Mouse (Mus musculus): ENCODE data around the gene Mpc2. TPM values are rescaled to one million over a fixed set of nuclear protein-coding genes. Genes with fewer than 3 reads are reported as not detected.

Mpc2 gene
- 100 to 1,000 TPM; 113 to 131 TPM for total RNA-seq (2021)
- long read RNA-seq, experiment 1, transcript Mpc2-201 (5 exons, 1,025 nt), result major isoform, 73 of 77 reads
- long read RNA-seq, experiment 1, partial matches to known transcripts, result 1 of 77 reads
- long read RNA-seq, experiment 1, other reads (novel, unspliced or antisense), result 3 of 77 reads
- long read RNA-seq, experiment 2, transcript Mpc2-201 (5 exons, 1,025 nt), result major isoform, 45 of 50 reads
- long read RNA-seq, experiment 2, partial matches to known transcripts, result 2 of 50 reads
- long read RNA-seq, experiment 2, other reads (novel, unspliced or antisense), result 3 of 50 reads

GRCm38 (mm10) chr1:165460360-165460800 lies at the start of gene Mpc2, which contains the start of gene Dcaf6:
Mpc2 (plus strand) TSS chr1:165460637.
Dcaf6 (minus strand) TSS chr1:165460475.
- intact Hi-C loops (cut with DNase I), result loop anchor here (2.0 to 10.0 kb wide), 2 partner anchors 174 to 544 kb away; partner anchors contain the start of genes Mpzl1 and Pou2f1
- Histone ChIP-seq H3K4me3 (peak within 1 kb of the TSS; percentile 93), H3K27ac (peak within 1 kb of the TSS; percentile 99)
- peak; percentile 100 for DNase-seq (ENCODE audit: extremely low spot score in 1 of 2, low spot score in 2 of 2)
- peak; percentile 3 for TF ChIP-seq CTCF (IDR thresholded peaks at IDR 0.05)

GRCm38 (mm10) chr1:165421357-165421915 lies 39.0 kb upstream of the Mpc2 start:
- DNase-seq (ENCODE audit: extremely low spot score in 1 of 2, low spot score in 2 of 2), result no peak
- no peak for TF ChIP-seq CTCF (IDR thresholded peaks at IDR 0.05)
- intact Hi-C loops (cut with DNase I), result no loop called here
- Histone ChIP-seq H3K4me3 (no peak overlapping the region), H3K27ac (no peak overlapping the region)

GRCm38 (mm10) chr1:165426254-165426653 lies 34.2 kb upstream of the Mpc2 start:
- Histone ChIP-seq H3K4me3 (no peak overlapping the region), H3K27ac (no peak overlapping the region)
- no peak for TF ChIP-seq CTCF (IDR thresholded peaks at IDR 0.05)
- DNase-seq (ENCODE audit: extremely low spot score in 1 of 2, low spot score in 2 of 2), result no peak
- intact Hi-C loops (cut with DNase I), result no loop called here

- DNase-seq (ENCODE audit: extremely low spot score in 1 of 2, low spot score in 2 of 2), result no peak
- intact Hi-C loops (cut with DNase I), result no loop called here
- Histone ChIP-seq H3K4me3 (no peak overlapping the region), H3K27ac (no peak overlapping the region)
- no peak for TF ChIP-seq CTCF (IDR thresholded peaks at IDR 0.05)
Measured at GRCm38 (mm10) chr1:165432883-165433282, 27.6 kb upstream of the Mpc2 start.

GRCm38 (mm10) chr1:165438289-165439021 lies 22.0 kb upstream of the Mpc2 start:
- TF ChIP-seq CTCF (IDR thresholded peaks at IDR 0.05), result no peak
- intact Hi-C loops (cut with DNase I), result no loop called here
- DNase-seq (ENCODE audit: extremely low spot score in 1 of 2, low spot score in 2 of 2), result no peak

GRCm38 (mm10) chr1:165440788-165441187 lies 19.6 kb upstream of the Mpc2 start:
- Histone ChIP-seq H3K27ac (no peak overlapping the region), H3K4me3 (no peak overlapping the region)
- intact Hi-C loops (cut with DNase I), result no loop called here
- no peak for TF ChIP-seq CTCF (IDR thresholded peaks at IDR 0.05)
- DNase-seq (ENCODE audit: extremely low spot score in 1 of 2, low spot score in 2 of 2), result peak in 1 of 2 experiments; percentile 14

More at GRCm38 (mm10) chr1:165438289-165439021, 22.0 kb upstream of the Mpc2 start:
- H3K27ac ChIP-seq, result no peak overlapping the region
- H3K4me3 ChIP-seq, result no peak overlapping the region

- intact Hi-C loops (cut with DNase I), result no loop called here
- Histone ChIP-seq H3K4me3 (no peak overlapping the region), H3K27ac (no peak overlapping the region)
- no peak for TF ChIP-seq CTCF (IDR thresholded peaks at IDR 0.05)
- DNase-seq (ENCODE audit: extremely low spot score in 1 of 2, low spot score in 2 of 2), result no peak
Measured at GRCm38 (mm10) chr1:165441201-165441600, 19.2 kb upstream of the Mpc2 start.

- no peak for DNase-seq (ENCODE audit: extremely low spot score in 1 of 2, low spot score in 2 of 2)
- intact Hi-C loops (cut with DNase I), result no loop called here
- Histone ChIP-seq H3K4me3 (no peak overlapping the region), H3K27ac (no peak overlapping the region)
- TF ChIP-seq CTCF (IDR thresholded peaks at IDR 0.05), result no peak
Measured at GRCm38 (mm10) chr1:165441719-165442118, 18.7 kb upstream of the Mpc2 start.

GRCm38 (mm10) chr1:165459041-165459502 lies 1.4 kb upstream of the Mpc2 start:
- intact Hi-C loops (cut with DNase I), result loop anchor here (1.0 to 2.0 kb wide), 2 partner anchors 70 to 222 kb away; no protein-coding TSS in a partner anchor
- no peak for TF ChIP-seq CTCF (IDR thresholded peaks at IDR 0.05)
- H3K4me3 ChIP-seq, result peak overlapping the region; percentile 93
- H3K27ac ChIP-seq, result peak overlapping the region; percentile 99
- no peak for DNase-seq (ENCODE audit: extremely low spot score in 1 of 2, low spot score in 2 of 2)

- intact Hi-C loops (cut with DNase I), result loop anchor here (1.0 to 10.0 kb wide), 4 partner anchors 71 to 545 kb away; partner anchors contain the start of genes Mpzl1 and Pou2f1
- Histone ChIP-seq H3K4me3 (peak overlapping the region; percentile 93), H3K27ac (peak overlapping the region; percentile 99)
- TF ChIP-seq CTCF (IDR thresholded peaks at IDR 0.05), result no peak
- DNase-seq (ENCODE audit: extremely low spot score in 1 of 2, low spot score in 2 of 2), result peak; percentile 49 to 53
Measured at GRCm38 (mm10) chr1:165459503-165460181, 795 bp upstream of the Mpc2 start.

GRCm38 (mm10) chr1:165460801-165461377 lies 452 bp downstream of the Mpc2 start:
- peak; percentile 98 to 99 for DNase-seq (ENCODE audit: extremely low spot score in 1 of 2, low spot score in 2 of 2)
- Histone ChIP-seq H3K27ac (peak overlapping the region; percentile 99), H3K4me3 (peak overlapping the region; percentile 93)
- peak; percentile 60 for TF ChIP-seq CTCF (IDR thresholded peaks at IDR 0.05)
- intact Hi-C loops (cut with DNase I), result loop anchor here (2.0 to 10.0 kb wide), 2 partner anchors 174 to 544 kb away; partner anchors contain the start of genes Mpzl1 and Pou2f1
